Mouse (Mus musculus): ENCODE results near the gene 6030468B19Rik. TPM values are rescaled to one million over a fixed set of nuclear protein-coding genes. Genes with fewer than 3 reads are reported as not detected.
A peak's percentile ranks its signal among the peaks of the same experiment; 100 is the strongest.

Gene 6030468B19Rik
- polyA plus RNA-seq, 1 experiment, result 0.07 TPM

DNA sequence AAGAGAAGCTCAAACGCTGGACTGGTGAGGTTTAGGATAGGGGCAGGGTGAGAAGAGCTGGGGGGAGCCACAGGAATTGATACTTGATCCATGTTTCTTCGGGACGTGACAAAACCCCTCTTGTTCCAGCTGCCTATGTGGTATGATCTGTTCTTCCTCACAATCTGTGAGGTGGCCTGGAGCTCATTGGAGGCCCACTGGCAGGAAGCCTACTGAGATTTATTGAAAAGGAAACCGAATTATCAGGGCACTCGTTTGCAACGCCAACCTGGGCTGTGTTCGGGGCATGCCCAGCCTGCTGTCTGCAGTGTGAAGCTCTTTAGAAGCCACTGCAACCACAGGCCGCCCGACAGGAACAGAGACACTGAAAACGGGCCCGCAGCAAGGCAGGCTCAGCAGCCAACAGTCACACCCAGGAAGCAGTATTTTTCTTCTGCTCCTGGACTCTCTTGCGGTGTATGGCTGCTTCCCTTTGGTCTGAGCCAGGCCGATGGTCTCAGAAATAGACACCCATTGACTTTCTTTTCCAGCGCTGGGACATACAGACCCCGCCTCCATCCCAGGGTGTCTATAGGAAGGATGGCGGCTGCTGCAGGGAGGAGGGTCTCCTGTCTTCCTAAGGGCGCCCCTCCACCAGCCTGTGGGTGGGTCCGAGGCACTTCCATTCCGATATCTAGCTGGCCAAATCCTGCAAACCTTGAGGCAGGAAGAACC, 51.0 kb downstream of the 6030468B19Rik start:
- no peak for DNase-seq (ENCODE audit: low read depth)
- no peak for TF ChIP-seq POLR2A (IDR thresholded peaks at IDR 0.05; ENCODE audit: borderline replicate concordance, extremely low read depth, insufficient read depth, insufficient read length, poor library complexity, severe bottlenecking)
- no peak for TF ChIP-seq CTCF (IDR thresholded peaks at IDR 0.05; ENCODE audit: borderline replicate concordance, extremely low read depth, insufficient read depth, insufficient read length)

DNA sequence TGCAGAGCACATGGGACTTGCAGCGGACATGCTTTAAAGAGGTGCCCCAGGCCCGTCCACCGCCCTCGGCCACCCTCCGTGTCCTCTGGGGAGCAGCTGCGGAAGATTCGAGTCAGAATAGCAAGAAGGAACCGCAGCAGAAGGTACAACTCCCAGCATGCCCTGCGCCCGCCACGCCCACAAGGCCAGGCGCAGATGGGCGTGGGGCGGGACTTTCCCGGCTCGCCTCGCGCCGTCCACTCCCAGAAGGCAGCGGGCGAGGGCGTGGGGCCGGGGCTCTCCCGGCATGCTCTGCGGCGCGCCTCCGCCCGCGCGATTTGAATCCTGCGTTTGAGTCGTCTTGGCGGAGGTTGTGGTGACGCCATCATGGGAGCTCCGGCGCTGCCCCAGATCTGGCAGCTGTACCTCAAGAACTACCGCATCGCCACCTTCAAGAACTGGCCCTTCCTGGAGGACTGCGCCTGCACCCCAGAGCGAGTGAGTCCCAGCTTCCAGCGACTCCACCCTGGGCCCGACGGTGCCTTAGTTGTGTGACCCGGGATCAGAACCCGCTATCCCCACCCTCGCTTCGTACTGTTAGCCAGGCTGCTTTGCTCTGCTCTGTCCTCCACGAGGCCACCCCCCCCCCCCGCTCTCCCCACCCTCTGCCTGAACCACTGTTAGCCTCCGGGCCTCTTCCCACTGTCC, 51.7 kb downstream of the 6030468B19Rik start, which contains the start of gene Birc5:
Birc5 (plus strand) TSS at position 267 of the 687 bp plus-strand sequence.
- TF ChIP-seq POLR2A (IDR thresholded peaks at IDR 0.05; ENCODE audit: borderline replicate concordance, extremely low read depth, insufficient read depth, insufficient read length, poor library complexity, severe bottlenecking) (peak; percentile 55; the same call in 1 of the 2 replicates), CTCF (IDR thresholded peaks at IDR 0.05; ENCODE audit: borderline replicate concordance, extremely low read depth, insufficient read depth, insufficient read length) (no peak)
- DNase-seq (ENCODE audit: low read depth), result peak; percentile 98

DNA sequence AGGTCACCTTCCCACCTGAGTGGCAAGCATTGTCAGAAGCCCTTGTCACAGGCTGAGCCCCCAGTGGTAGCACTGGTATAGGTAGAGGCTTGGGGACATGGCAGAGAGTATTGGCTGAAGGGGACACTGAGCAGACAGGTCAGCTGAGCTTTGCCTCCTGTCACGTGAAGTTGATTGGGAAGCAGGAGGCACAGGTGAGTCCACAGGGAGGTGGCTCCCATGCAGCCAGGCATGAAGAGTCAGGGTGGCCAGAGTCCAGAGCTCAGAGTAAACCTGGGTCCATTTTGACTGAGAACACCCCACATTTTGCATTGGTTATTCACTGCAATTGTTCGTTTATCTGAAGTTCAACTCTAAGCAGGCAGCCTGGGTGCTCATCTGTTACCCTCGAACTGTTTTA, 55.4 kb downstream of the 6030468B19Rik start:
- TF ChIP-seq CTCF (IDR thresholded peaks at IDR 0.05; ENCODE audit: borderline replicate concordance, extremely low read depth, insufficient read depth, insufficient read length), result no peak
- no peak for TF ChIP-seq POLR2A (IDR thresholded peaks at IDR 0.05; ENCODE audit: borderline replicate concordance, extremely low read depth, insufficient read depth, insufficient read length, poor library complexity, severe bottlenecking)
- DNase-seq (ENCODE audit: low read depth), result no peak

DNA sequence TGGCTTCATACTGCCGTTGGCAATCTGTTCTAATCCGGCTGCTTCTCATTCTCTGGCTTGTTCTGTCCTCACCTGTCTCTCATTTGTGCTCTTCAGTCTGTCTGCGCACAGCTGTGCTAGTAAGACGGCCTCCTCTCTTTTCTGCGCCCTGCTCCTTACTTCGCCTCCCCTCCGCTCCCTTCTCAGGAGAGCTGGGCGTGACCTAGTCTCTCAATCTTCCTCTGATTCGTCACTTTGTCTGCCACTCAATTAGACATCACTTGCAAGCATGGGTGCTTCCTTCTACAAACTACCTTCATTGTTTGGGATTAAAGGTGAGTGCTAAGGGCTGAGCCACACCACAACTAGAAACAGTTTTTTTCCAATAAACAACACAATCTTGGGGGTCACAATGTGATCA, 56.8 kb downstream of the 6030468B19Rik start:
- no peak for DNase-seq (ENCODE audit: low read depth)
- TF ChIP-seq CTCF (IDR thresholded peaks at IDR 0.05; ENCODE audit: borderline replicate concordance, extremely low read depth, insufficient read depth, insufficient read length), result no peak
- TF ChIP-seq POLR2A (IDR thresholded peaks at IDR 0.05; ENCODE audit: borderline replicate concordance, extremely low read depth, insufficient read depth, insufficient read length, poor library complexity, severe bottlenecking), result no peak

DNA sequence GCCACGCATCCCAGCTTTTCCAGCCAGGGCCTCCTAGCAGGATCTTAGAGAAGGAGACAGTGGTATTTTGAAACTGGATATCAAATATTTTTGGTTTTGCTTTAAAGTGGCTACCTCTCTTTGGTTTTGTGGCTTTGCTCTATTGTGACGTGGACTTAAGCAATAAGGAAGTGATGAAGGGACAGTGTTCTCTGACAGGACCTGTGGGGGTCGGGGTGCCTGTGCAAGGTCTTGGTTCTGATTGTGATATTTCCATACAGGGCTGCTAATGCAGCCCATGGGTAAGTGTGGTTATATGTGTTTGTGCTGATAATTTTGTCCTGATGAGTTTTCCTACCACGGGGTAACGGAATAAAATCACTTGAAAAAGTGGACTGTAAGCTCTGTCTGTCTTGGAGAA, 57.9 kb downstream of the 6030468B19Rik start:
- TF ChIP-seq CTCF (IDR thresholded peaks at IDR 0.05; ENCODE audit: borderline replicate concordance, extremely low read depth, insufficient read depth, insufficient read length) (no peak), POLR2A (IDR thresholded peaks at IDR 0.05; ENCODE audit: borderline replicate concordance, extremely low read depth, insufficient read depth, insufficient read length, poor library complexity, severe bottlenecking) (no peak)

DNA sequence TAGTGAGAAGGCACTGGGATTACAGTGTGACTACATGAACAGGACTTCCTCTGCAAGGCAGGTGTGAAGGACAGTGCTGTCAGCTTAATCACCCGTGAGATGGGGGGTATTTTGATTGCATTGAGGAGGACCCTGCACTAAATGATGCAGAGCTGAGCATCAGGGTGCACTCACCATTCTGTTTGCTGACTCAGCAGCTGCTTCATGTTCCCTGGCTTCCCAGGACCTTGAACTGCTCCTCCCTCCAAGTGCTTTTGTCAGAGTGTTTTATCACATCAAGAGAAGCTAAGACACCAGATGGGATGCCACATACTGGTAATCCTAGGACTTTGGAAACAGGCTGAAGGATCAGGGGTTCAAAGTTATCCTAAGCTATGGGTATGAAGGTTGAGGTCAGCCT, 58.5 kb downstream of the 6030468B19Rik start:
- TF ChIP-seq CTCF (IDR thresholded peaks at IDR 0.05; ENCODE audit: borderline replicate concordance, extremely low read depth, insufficient read depth, insufficient read length), result no peak
- no peak for TF ChIP-seq POLR2A (IDR thresholded peaks at IDR 0.05; ENCODE audit: borderline replicate concordance, extremely low read depth, insufficient read depth, insufficient read length, poor library complexity, severe bottlenecking)

More for the DNA sequence above, 57.9 kb downstream of the 6030468B19Rik start:
- no peak for DNase-seq (ENCODE audit: low read depth)

More for the DNA sequence above, 58.5 kb downstream of the 6030468B19Rik start:
- no peak for DNase-seq (ENCODE audit: low read depth)

Other genes starting within 250 kb of the 6030468B19Rik start
- 54.3 and 82.0 TPM in 2 replicates for gene Tnrc6c, start 143.4 kb upstream of the 6030468B19Rik start, polyA plus RNA-seq (2012; rRNA removed)
- 1.3 and 1.9 TPM in 2 replicates for gene Tmc8, start 15.6 kb upstream of the 6030468B19Rik start, polyA plus RNA-seq (2012; rRNA removed)
- gene Tmc6, start 15.5 kb upstream of the 6030468B19Rik start, polyA plus RNA-seq (2012; rRNA removed), result 4.3 and 4.8 TPM in 2 replicates
- 0.11 and 1.2 TPM in 2 replicates for gene Gm20708, start 12.0 kb downstream of the 6030468B19Rik start, polyA plus RNA-seq (2012; rRNA removed)
- gene Syngr2, start 12.0 kb downstream of the 6030468B19Rik start, polyA plus RNA-seq (2012; rRNA removed), result 12.9 and 13.6 TPM in 2 replicates
- gene Afmid, start 28.3 kb downstream of the 6030468B19Rik start, polyA plus RNA-seq (2012; rRNA removed), result 4.5 and 6.7 TPM in 2 replicates
- gene Tk1, start 28.4 kb downstream of the 6030468B19Rik start, polyA plus RNA-seq (2012; rRNA removed), result 31.1 and 76.6 TPM in 2 replicates
- gene Birc5, start 51.6 kb downstream of the 6030468B19Rik start, polyA plus RNA-seq (2012; rRNA removed), result 31.8 and 61.9 TPM in 2 replicates
- gene Tmem235, start 63.1 kb downstream of the 6030468B19Rik start, polyA plus RNA-seq (2012; rRNA removed), result 0.10 TPM in 1 of 2 replicates, not detected in the other
- gene Tha1, start 75.8 kb downstream of the 6030468B19Rik start, polyA plus RNA-seq (2012; rRNA removed), result 5.5 and 5.6 TPM in 2 replicates
- gene Socs3, start 172.4 kb downstream of the 6030468B19Rik start, polyA plus RNA-seq (2012; rRNA removed), result 8.4 and 13.6 TPM in 2 replicates
- 48.5 and 55.7 TPM in 2 replicates for gene Pgs1, start 188.6 kb downstream of the 6030468B19Rik start, polyA plus RNA-seq (2012; rRNA removed)

Measured in brain, embryonic 14.5 days (tissue).